Mouse (Mus musculus) embryonic facial prominence, embryonic 14.5 days (tissue): ENCODE data around the gene Thoc3. TPM values are rescaled to one million over a fixed set of nuclear protein-coding genes. Genes with fewer than 3 reads are reported as not detected.

ENCODE experiments used
- ATAC-seq: fragments of 200-750 bp; cut with Nextera tagmentation; 2 replicates; pipeline ENCODE4 v1.8.0; 2017; ENCODE audit warnings: low read depth, moderate number of reproducible peaks, moderate TSS enrichment
- DNase-seq: peaks from one replicate; pipeline ENCODE4 v3.0.0-alpha.2; 2015; ENCODE audit warnings: low spot score
- H3K27ac ChIP-seq: fragments of 300-500 bp; sonication (generic); replicated peaks from 2 replicates; pipeline ENCODE4 v1.5.1; 2014; ENCODE audit warnings: low read depth, mild to moderate bottlenecking, low read length, moderate library complexity
- H3K27me3 ChIP-seq: fragments of 300-500 bp; sonication (generic); replicated peaks from 2 replicates; pipeline ENCODE4 v1.6.1; 2014; ENCODE audit warnings: low read length; ENCODE audit not compliant: control insufficient read depth, insufficient read depth
- H3K36me3 ChIP-seq: fragments of 300-500 bp; sonication (generic); 2 replicates; pipeline ENCODE4 v1.6.1; 2014; ENCODE audit warnings: low read length, mixed read lengths; ENCODE audit not compliant: control insufficient read depth, insufficient read depth
- H3K4me1 ChIP-seq: fragments of 300-500 bp; sonication (generic); 2 replicates; pipeline ENCODE4 v1.6.1; 2014; ENCODE audit warnings: antibody characterized with exemption, low read length; ENCODE audit not compliant: control insufficient read depth, insufficient read depth
- H3K4me2 ChIP-seq: fragments of 300-500 bp; sonication (generic); 2 replicates; pipeline ENCODE4 v1.6.1; 2014; ENCODE audit warnings: low read depth, mild to moderate bottlenecking, low read length, moderate library complexity, mixed read lengths
- H3K4me3 ChIP-seq: fragments of 300-500 bp; sonication (generic); 2 replicates; pipeline ENCODE4 v1.5.1; 2014; ENCODE audit warnings: low read depth, mild to moderate bottlenecking, low read length
- H3K9ac ChIP-seq: fragments of 300-500 bp; sonication (generic); 2 replicates; pipeline ENCODE4 v1.6.1; 2014; ENCODE audit warnings: low read depth, mild to moderate bottlenecking, low read length, moderate library complexity, mixed read lengths
- H3K9me3 ChIP-seq: fragments of 300-500 bp; sonication (generic); 2 replicates; pipeline ENCODE4 v1.6.1; 2016; ENCODE audit warnings: low read length; ENCODE audit not compliant: control insufficient read depth
- WGBS: fragments of 180-500 bp; shearing (Covaris S2); extraction: QIAGEN DNeasy Blood & Tissue Kit; methylation state at CpG from one replicate; pipeline ENCODE4 v1.1.7; 2014; 5-methylcytosine and 5-hydroxymethylcytosine counted together
- polyA plus RNA-seq: library from polyadenylated mRNA; unstranded; fragments of >200 nt; fragmentation: Nextera tagmentation; extraction: Ambion mirVana; gene quantifications from 2 replicates; pipeline ENCODE4 v1.2.1, GENCODE M21; 2014

Gene Thoc3
- 105 and 126 TPM in 2 replicates for polyA plus RNA-seq

- Histone ChIP-seq H3K9me3 (peaks cover 15% of the 10 kb centered on the region; the same call in 1 of the 2 replicates), H3K36me3 (peaks cover 39% of the 10 kb centered on the region), H3K4me1 (peaks cover 9% of the 10 kb centered on the region; the same call in 1 of the 2 replicates), H3K9ac (peak within 1 kb of the TSS; percentile 90), H3K4me2 (peak within 1 kb of the TSS; percentile 85), H3K27ac (no peak within 1 kb of the TSS), H3K4me3 (peak within 1 kb of the TSS; percentile 98), H3K27me3 (no peaks in the 10 kb centered on the region)
- ATAC-seq (peak; percentile 99), DNase-seq (peak; percentile 96)
- under 1% methylated on average over 67 of the region's 67 CpGs for WGBS
These were observed at the start of gene Thoc3 for GRCm38 (mm10) chr13:54468098-54469011. Gene Thoc3, minus strand, starts transcription at chr13:54468849.

DNA sequence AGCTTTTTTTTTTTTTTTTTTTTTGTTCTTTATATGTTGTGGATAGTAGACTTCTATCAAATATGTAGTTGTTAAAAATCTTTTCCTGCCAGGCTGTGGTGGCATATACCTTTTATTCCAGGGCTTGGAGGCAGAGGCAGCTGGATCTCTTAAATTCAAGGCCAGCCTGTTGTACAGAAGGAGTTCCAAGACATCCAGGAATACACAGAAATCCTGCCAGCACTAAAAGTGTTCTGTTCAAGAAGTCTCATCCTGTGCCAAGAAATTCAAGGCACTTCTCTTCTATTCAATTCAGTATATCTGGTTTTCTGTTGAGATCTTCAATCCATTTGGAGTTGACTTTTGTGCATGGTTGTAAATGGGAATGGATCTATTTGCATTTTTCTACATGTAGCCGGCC lies 37.3 kb upstream of the Thoc3 start:
- 96% methylated on average over 1 of the region's 1 CpGs for WGBS
- H3K4me1 ChIP-seq, result peaks cover 10% of the 10 kb centered on the region
- H3K4me2 ChIP-seq, result no peak overlapping the region
- no peak for DNase-seq
- H3K27me3 ChIP-seq, result no peaks in the 10 kb centered on the region
- H3K36me3 ChIP-seq, result 0 out of 2 replicates have a peak, but pooled peaks cover 4% of the 10 kb centered on the region
- H3K9me3 ChIP-seq, result no peaks in the 10 kb centered on the region
- H3K27ac ChIP-seq, result no peak overlapping the region
- H3K9ac ChIP-seq, result no peak overlapping the region
- no peak for ATAC-seq
- no peak overlapping the region for H3K4me3 ChIP-seq

DNA sequence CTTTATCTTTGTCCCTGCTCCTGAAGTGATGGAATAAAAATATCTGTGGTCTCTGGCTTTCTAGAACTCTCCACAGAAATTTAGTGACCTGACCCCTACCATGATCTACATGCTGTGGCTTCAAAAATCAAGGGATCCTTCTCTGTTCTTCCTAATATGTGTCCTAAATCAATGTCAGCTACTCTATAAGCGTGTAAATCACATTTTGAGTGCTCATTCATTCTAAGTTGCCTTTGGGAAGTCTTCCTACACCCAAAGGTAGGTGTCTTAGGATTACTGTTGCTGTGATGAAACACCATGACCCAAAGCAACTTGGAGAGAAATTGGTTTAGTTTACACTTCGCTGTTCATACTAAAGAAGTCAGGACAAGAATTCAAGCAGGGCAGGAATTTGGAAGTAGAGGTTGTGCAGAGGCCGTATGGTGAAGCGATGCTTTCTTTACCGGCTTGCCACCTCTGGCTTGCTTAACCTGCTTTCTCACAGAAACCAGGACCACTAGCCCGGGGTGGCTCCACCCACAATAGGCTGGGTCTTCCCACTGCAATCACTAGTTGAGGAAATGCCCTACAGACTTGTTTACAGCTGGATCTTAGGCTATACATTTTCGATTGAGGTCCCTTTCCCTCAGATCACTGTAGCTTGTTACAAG lies 36.1 kb upstream of the Thoc3 start:
- ATAC-seq (no peak), DNase-seq (peak; percentile 5)
- H3K9ac ChIP-seq, result peak overlapping the region; percentile 88
- no peaks in the 10 kb centered on the region for H3K9me3 ChIP-seq
- 23% methylated on average over 7 of the region's 7 CpGs for WGBS
- peak overlapping the region; percentile 85 for H3K4me2 ChIP-seq
- peak overlapping the region; percentile 82 for H3K4me3 ChIP-seq
- 0 out of 2 replicates have a peak overlapping the region, but pooled peaks have one; percentile 84 for H3K27ac ChIP-seq
- no peaks in the 10 kb centered on the region for H3K27me3 ChIP-seq
- H3K36me3 ChIP-seq, result no peaks in the 10 kb centered on the region
- peaks cover 10% of the 10 kb centered on the region for H3K4me1 ChIP-seq

DNA sequence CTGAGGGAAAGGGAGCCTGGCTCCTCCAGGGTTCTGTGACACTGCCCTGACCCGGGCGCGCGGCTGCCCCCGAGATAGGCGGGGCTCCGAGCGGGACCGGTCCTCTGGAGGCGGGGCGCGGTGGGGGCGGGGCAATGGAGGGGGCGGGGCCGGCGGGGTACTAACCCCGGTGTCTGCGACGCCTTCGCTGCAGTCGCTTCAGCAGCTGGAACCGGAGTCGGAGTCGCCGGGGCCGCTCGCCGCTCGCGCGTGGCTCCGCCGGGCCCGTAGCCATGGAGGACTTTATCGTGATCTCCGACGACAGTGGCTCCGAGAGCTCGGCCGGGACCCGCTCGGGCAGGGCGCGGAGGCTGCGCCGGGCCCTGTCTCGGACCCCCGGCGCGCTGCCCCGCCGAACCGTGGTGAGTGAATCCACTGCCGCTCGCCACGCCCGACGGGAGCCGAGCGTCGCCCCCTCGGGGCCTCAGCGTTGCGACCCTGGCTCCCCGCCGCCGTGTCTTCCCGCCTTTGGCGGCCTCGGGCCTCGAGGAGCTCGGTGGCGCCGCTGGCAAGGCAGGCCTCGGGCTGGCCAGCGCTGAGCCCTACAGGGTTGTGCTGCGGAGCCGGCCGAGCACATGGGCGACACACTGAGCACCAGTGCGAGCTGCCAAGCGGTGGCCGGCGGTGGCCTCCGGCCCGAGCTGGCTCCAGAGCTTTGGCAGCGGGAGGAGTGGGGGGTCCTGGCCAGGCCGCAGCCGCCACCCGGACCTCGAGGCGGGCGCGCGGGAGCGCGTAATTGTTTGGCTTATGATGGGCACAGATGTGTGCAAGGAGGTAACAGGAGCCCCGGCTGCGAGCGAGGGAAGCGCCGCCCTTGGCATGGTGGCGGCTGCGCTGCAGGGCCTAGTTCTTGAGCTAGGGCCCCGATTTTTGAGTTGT lies 35.2 kb upstream of the Thoc3 start, which contains the start of gene Simc1:
Gene Simc1 (plus strand): TSS at position 176 of the 918 bp plus-strand sequence.
- peak within 1 kb of the TSS; percentile 82 for H3K4me3 ChIP-seq
- H3K36me3 ChIP-seq, result no peaks in the 10 kb centered on the region
- H3K4me1 ChIP-seq, result peaks cover 10% of the 10 kb centered on the region
- H3K9me3 ChIP-seq, result no peaks in the 10 kb centered on the region
- H3K27ac ChIP-seq, result peak within 1 kb of the TSS; percentile 84
- ATAC-seq (peak; percentile 92), DNase-seq (peak; percentile 82)
- H3K27me3 ChIP-seq, result no peaks in the 10 kb centered on the region
- H3K4me2 ChIP-seq, result peak within 1 kb of the TSS; percentile 85
- H3K9ac ChIP-seq, result peak within 1 kb of the TSS; percentile 88
- 1% methylated on average over 42 of the region's 105 CpGs for WGBS

- Histone ChIP-seq H3K4me3 (peak overlapping the region; percentile 82), H3K4me1 (peaks cover 10% of the 10 kb centered on the region), H3K27me3 (no peaks in the 10 kb centered on the region), H3K9ac (peak overlapping the region; percentile 88), H3K36me3 (no peaks in the 10 kb centered on the region), H3K4me2 (peak overlapping the region; percentile 85), H3K27ac (no peak overlapping the region), H3K9me3 (no peaks in the 10 kb centered on the region)
- 1% methylated on average over 14 of the region's 14 CpGs for WGBS
- peak; percentile 69; the same call in 1 of the 2 replicates for ATAC-seq
- DNase-seq, result no peak
These were observed 34.6 kb upstream of the Thoc3 start for GRCm38 (mm10) chr13:54503278-54503603.

DNA sequence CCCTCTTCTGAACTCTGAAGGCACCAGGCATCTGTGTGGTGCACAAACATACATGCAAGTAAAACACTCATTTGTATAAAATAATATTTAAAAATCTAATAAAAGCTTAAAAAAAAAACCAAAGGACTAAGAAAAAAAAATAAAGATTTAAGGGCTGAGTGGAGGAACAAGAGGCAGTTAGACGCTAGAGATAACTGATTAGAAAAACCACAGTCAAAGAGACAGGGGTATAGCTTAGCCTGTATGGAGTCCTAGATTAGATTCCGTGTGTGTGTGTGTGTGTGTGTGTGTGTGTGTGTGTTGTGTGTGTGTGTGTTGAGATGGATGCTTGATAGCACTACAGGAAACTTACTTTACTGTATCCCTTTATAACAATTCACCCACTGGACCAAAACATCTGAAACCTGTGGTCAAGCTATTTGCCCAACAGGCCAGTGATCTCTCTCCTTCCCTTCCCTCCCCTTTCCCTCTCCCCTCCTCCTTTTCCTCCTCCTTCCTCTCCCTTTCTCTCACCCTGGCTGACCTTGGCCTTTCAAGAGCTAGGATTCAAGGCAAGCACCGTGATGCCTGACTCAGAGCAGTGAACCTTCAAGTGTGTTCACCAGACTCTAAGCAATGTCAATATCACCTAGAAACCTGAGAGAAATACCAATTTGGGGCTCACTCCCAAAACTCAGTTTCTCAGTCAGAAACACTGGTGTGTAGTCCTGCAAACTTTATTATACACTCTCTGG lies 33.5 kb upstream of the Thoc3 start:
- Histone ChIP-seq H3K4me1 (peaks cover 10% of the 10 kb centered on the region), H3K9ac (no peak overlapping the region), H3K4me2 (no peak overlapping the region), H3K36me3 (no peaks in the 10 kb centered on the region), H3K27ac (no peak overlapping the region), H3K27me3 (no peaks in the 10 kb centered on the region), H3K9me3 (no peaks in the 10 kb centered on the region), H3K4me3 (no peak overlapping the region)
- ATAC-seq, result no peak
- 54% methylated on average over 3 of the region's 3 CpGs for WGBS
- no peak for DNase-seq

DNA sequence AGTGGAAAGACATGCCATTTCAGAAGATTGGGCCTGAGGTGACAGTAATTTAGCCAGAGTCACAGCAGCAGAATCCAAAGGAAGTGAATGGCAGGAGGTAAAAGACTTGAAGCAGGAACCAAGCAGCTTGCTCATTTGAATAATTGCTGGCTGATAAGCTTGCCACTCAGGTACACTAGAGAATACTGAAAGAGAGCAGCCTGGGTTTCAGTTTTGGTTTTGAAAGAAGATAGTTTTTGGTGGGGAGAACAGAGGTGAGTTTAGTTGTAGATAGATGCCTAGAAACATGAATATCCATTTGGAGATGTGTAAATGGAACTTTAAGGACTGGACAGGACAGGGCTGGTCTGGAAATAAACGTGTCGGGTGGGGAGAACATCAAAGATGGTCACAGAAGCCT lies 32.7 kb upstream of the Thoc3 start:
- Histone ChIP-seq H3K27me3 (no peaks in the 10 kb centered on the region), H3K4me3 (no peak overlapping the region), H3K36me3 (no peaks in the 10 kb centered on the region), H3K27ac (no peak overlapping the region), H3K4me2 (no peak overlapping the region), H3K4me1 (peaks cover 10% of the 10 kb centered on the region), H3K9me3 (no peaks in the 10 kb centered on the region), H3K9ac (no peak overlapping the region)
- 74% methylated on average over 2 of the region's 2 CpGs for WGBS
- no peak for ATAC-seq
- DNase-seq, result no peak
